16 mouse cellular contexts compared by ENCODE assay signal in genomic region chr2:71479917-71480316, GRCm38 (mm10). TPM values are rescaled to one million over a fixed set of nuclear protein-coding genes. Genes with fewer than 3 reads are reported as not detected.
DNase-seq lines count a peak whose midpoint lies in the region; ATAC-seq and TF ChIP-seq lines count a peak whose summit lies in the region.
"Had no signal": no experiment of that assay in that cellular context is flagged by ENCODE, and none has a peak within 500 bp of the region (broad histone marks: within the 10 kb centered on the region; RNA-seq: fewer than 3 reads in every experiment).

No protein-coding gene starts in this region.

- H3K4me3 ChIP-seq in heart, embryonic 11.5 days (ENCODE audit: low read depth, low read length), result no peak overlapping the region
- no peak overlapping the region for H3K4me3 ChIP-seq in lung, embryonic 14.5 days (ENCODE audit: low read depth, low read length)
- H3K4me3 ChIP-seq in hindbrain, embryonic 13.5 days, result no peak overlapping the region
- H3K4me3 ChIP-seq: erythroblast, embryonic 14.5 days; liver, embryonic 13.5 days had no signal

- H3K4me1 ChIP-seq in heart, embryonic 11.5 days (ENCODE audit: control insufficient read depth, insufficient read depth, low read length), result peaks cover 3% of the 10 kb centered on the region; the same call in 1 of the 2 replicates
- no peaks in the 10 kb centered on the region for H3K4me1 ChIP-seq in lung, embryonic 14.5 days (ENCODE audit: insufficient read depth)
- peaks cover 16% of the 10 kb centered on the region for H3K4me1 ChIP-seq in hindbrain, embryonic 13.5 days (replicated peaks)

- no peaks in the 10 kb centered on the region for H3K27me3 ChIP-seq in heart, embryonic 11.5 days (ENCODE audit: control insufficient read depth, insufficient read depth, low read length)
- no peaks in the 10 kb centered on the region for H3K27me3 ChIP-seq in lung, embryonic 14.5 days (ENCODE audit: insufficient read depth, low read length)
- H3K27me3 ChIP-seq in hindbrain, embryonic 13.5 days, result no peaks in the 10 kb centered on the region
- H3K27me3 ChIP-seq: liver, embryonic 13.5 days had no signal

- no peak overlapping the region for H3K9ac ChIP-seq in heart, embryonic 11.5 days (ENCODE audit: low read depth, low read length)
- no peak overlapping the region for H3K9ac ChIP-seq in lung, embryonic 14.5 days
- H3K9ac ChIP-seq in hindbrain, embryonic 13.5 days, result peak overlapping the region; percentile 19; the same call in 1 of the 2 replicates
- H3K9ac ChIP-seq: liver, embryonic 13.5 days had no signal

- no peaks in the 10 kb centered on the region for H3K9me3 ChIP-seq in heart, embryonic 11.5 days (replicated peaks; ENCODE audit: control insufficient read depth, low read length)
- no peaks in the 10 kb centered on the region for H3K9me3 ChIP-seq in lung, embryonic 14.5 days (ENCODE audit: low read depth, low read length)
- no peaks in the 10 kb centered on the region for H3K9me3 ChIP-seq in hindbrain, embryonic 13.5 days

- H3K36me3 ChIP-seq in heart, embryonic 11.5 days (ENCODE audit: control insufficient read depth, insufficient read depth, low read length), result no peaks in the 10 kb centered on the region
- no peaks in the 10 kb centered on the region for H3K36me3 ChIP-seq in lung, embryonic 14.5 days (ENCODE audit: insufficient read depth)
- no peaks in the 10 kb centered on the region for H3K36me3 ChIP-seq in hindbrain, embryonic 13.5 days

- peak overlapping the region; percentile 43 for H3K4me2 ChIP-seq in heart, embryonic 11.5 days
- no peak overlapping the region for H3K4me2 ChIP-seq in lung, embryonic 14.5 days
- no peak overlapping the region for H3K4me2 ChIP-seq in hindbrain, embryonic 13.5 days
- H3K4me2 ChIP-seq: liver, embryonic 13.5 days had no signal

- H3K27ac ChIP-seq in heart, embryonic 11.5 days (ENCODE audit: low read depth, low read length), result no peak overlapping the region
- no peak overlapping the region for H3K27ac ChIP-seq in lung, embryonic 14.5 days (ENCODE audit: low read depth)
- H3K27ac ChIP-seq in hindbrain, embryonic 13.5 days, result no peak overlapping the region
- H3K27ac ChIP-seq: liver, embryonic 13.5 days; stomach, postnatal 0 days had no signal

- TF ChIP-seq CTCF in lung, embryonic 14.5 days (IDR thresholded peaks at IDR 0.05; ENCODE audit: low read depth), result no peak

- intact Hi-C loops in heart, postnatal 36 days (cut with DNase I), result no loop called here

- WGBS in heart, embryonic 11.5 days (ENCODE audit: insufficient replicate concordance), result 11% methylated on average over 7 of the region's 7 CpGs
- WGBS in lung, embryonic 14.5 days, result 11% methylated on average over 7 of the region's 7 CpGs
- 4% methylated on average over 7 of the region's 7 CpGs for WGBS in hindbrain, embryonic 13.5 days

- no peak for DNase-seq in heart, postnatal 36 days
- peak; percentile 7 for DNase-seq in lung, embryonic 14.5 days
- DNase-seq in lung, postnatal 25 days (ENCODE audit: low spot score), result no peak
- DNase-seq in embryo, embryonic 11 days, result peak; percentile 68
- no peak for DNase-seq in ovary, postnatal 36 days (ENCODE audit: low spot score)
- DNase-seq in cerebellum, postnatal 10 days, result no peak
- DNase-seq: adrenal gland, postnatal 10 days; cerebellum, postnatal 25 days; kidney, postnatal 36 days; liver, embryonic 13.5 days; lung, postnatal 10 days; thymus, postnatal 25 days had no signal

- ATAC-seq in heart, embryonic 11.5 days (replicated peaks; ENCODE audit: insufficient number of reproducible peaks, low FRiP score, low TSS enrichment), result peak; percentile 67; the same call in 1 of the 2 replicates
- no peak for ATAC-seq in lung, embryonic 14.5 days (ENCODE audit: insufficient read depth)
- no peak for ATAC-seq in hindbrain, embryonic 13.5 days (ENCODE audit: low FRiP score)

RNA-seq across cellular contexts. Expression of gene Metap1d, which starts 26.8 kb away (rescaled TPM):
- 32.4 and 34.8 TPM in 2 replicates for polyA plus RNA-seq in heart, embryonic 11.5 days (2014; fragmentation: Nextera tagmentation; extraction: Ambion mirVana)
- total RNA-seq in heart, postnatal 36 days (2021), result 10 to 100 TPM; 44.9 to 45.2 TPM
- 33.3 and 37.1 TPM in 2 replicates for polyA plus RNA-seq in lung, embryonic 14.5 days (2014; fragmentation: Nextera tagmentation; extraction: Ambion mirVana)
- polyA plus RNA-seq in hindbrain, embryonic 13.5 days (2015; fragmentation: Nextera tagmentation; extraction: Ambion mirVana), result 33.4 and 33.7 TPM in 2 replicates

RNA-seq across cellular contexts. Expression of gene Dlx1, which starts 48.0 kb away (rescaled TPM):
- polyA plus RNA-seq in heart, embryonic 11.5 days (2014; fragmentation: Nextera tagmentation; extraction: Ambion mirVana), result 1.0 and 2.1 TPM in 2 replicates
- under 1 TPM; 0.28 to 0.35 TPM for total RNA-seq in heart, postnatal 36 days (2021)
- 0.32 TPM in 1 of 2 replicates, not detected in the other for polyA plus RNA-seq in lung, embryonic 14.5 days (2014; fragmentation: Nextera tagmentation; extraction: Ambion mirVana)
- 0.96 and 1.4 TPM in 2 replicates for polyA plus RNA-seq in hindbrain, embryonic 13.5 days (2015; fragmentation: Nextera tagmentation; extraction: Ambion mirVana)

Comparison
In these comparisons a context has a peak if more than half of its experiments do, and no peak if none do; other contexts are left out.
1. DNase-seq: peak in lung, embryonic 14.5 days (single experiment) and embryo, embryonic 11 days (single experiment); none in heart, postnatal 36 days (0 of 2), lung, postnatal 25 days (single experiment), ovary, postnatal 36 days (single experiment) and cerebellum, postnatal 10 days (0 of 2).